Mouse (Mus musculus) myocyte (in vitro differentiated cells): ENCODE results near the gene Cog3. TPM values are rescaled to one million over a fixed set of nuclear protein-coding genes. Genes with fewer than 3 reads are reported as not detected.

Experiments
- H3K27me3 ChIP-seq: one replicate; pipeline ENCODE4 v1.6.1; 2011; ENCODE audit not compliant: control insufficient read depth, insufficient read depth, insufficient read length
- H3K36me3 ChIP-seq: one replicate; pipeline ENCODE4 v1.6.1; 2011; ENCODE audit not compliant: control insufficient read depth, insufficient read depth
- H3K4me2 ChIP-seq: one replicate; pipeline ENCODE4 v1.6.1; 2011; ENCODE audit warnings: low read depth, control low read depth
- H3K4me3 ChIP-seq: one replicate; pipeline ENCODE4 v1.5.1; 2011; ENCODE audit warnings: mild to moderate bottlenecking, control low read depth, moderate library complexity
- H3K79me2 ChIP-seq: one replicate; pipeline ENCODE4 v1.6.1; 2011; ENCODE audit not compliant: control insufficient read depth, insufficient read depth
- H3ac ChIP-seq: one replicate; pipeline ENCODE4 v1.6.1; 2011; ENCODE audit not compliant: control insufficient read depth, insufficient read length
- CEBPB ChIP-seq: IDR thresholded peaks from 2 replicates; pipeline ENCODE4 v1.6.1; 2011; ENCODE audit warnings: mild to moderate bottlenecking, moderate library complexity; ENCODE audit not compliant: poor library complexity, insufficient read depth, severe bottlenecking
- E2F4 ChIP-seq: IDR thresholded peaks from one replicate; pipeline ENCODE4 v1.6.1; 2011; ENCODE audit warnings: mild to moderate bottlenecking, control low read depth, moderate library complexity; ENCODE audit not compliant: insufficient read depth
- MAX ChIP-seq: IDR thresholded peaks from one replicate; pipeline ENCODE4 v1.6.1; 2011; ENCODE audit warnings: low read depth, mild to moderate bottlenecking, control low read depth
- MYOD1 ChIP-seq, 3 experiments: IDR thresholded peaks; one replicate each; pipeline ENCODE4 v1.6.1; 2011; ENCODE audit warnings: control low read depth in 2 of 3, low read depth in 2 of 3, mild to moderate bottlenecking in 2 of 3, moderate library complexity in 1 of 3; ENCODE audit not compliant: insufficient read length in 2 of 3, control insufficient read depth in 1 of 3
- MYOG ChIP-seq, 3 experiments: IDR thresholded peaks; one replicate each; pipeline ENCODE4 v1.6.1; 2011; ENCODE audit warnings: control low read depth in 2 of 3, low read depth in 2 of 3, mild to moderate bottlenecking in 2 of 3; ENCODE audit not compliant: insufficient read length in 2 of 3, control insufficient read depth in 1 of 3, insufficient read depth in 1 of 3
- POLR2A ChIP-seq: IDR thresholded peaks from one replicate; pipeline ENCODE4 v1.6.1; 2011; ENCODE audit warnings: low read depth, mild to moderate bottlenecking, control low read depth, moderate library complexity; ENCODE audit not compliant: insufficient read length
- POLR2AphosphoS2 ChIP-seq: IDR thresholded peaks from one replicate; pipeline ENCODE4 v1.6.1; 2011; ENCODE audit warnings: low read depth, control low read depth; ENCODE audit not compliant: insufficient read length
- REST ChIP-seq: IDR thresholded peaks from one replicate; pipeline ENCODE4 v1.6.1; 2011; ENCODE audit warnings: mild to moderate bottlenecking, control low read depth, moderate library complexity; ENCODE audit not compliant: insufficient read depth, insufficient read length
- SRF ChIP-seq: IDR thresholded peaks from one replicate; pipeline ENCODE4 v1.6.1; 2011; ENCODE audit warnings: low read depth; ENCODE audit not compliant: control insufficient read depth, insufficient read length
- TCF12 ChIP-seq: IDR thresholded peaks from one replicate; pipeline ENCODE4 v1.6.1; 2011; ENCODE audit warnings: mild to moderate bottlenecking, control low read depth; ENCODE audit not compliant: poor library complexity, insufficient read depth, severe bottlenecking
- TCF3 ChIP-seq: IDR thresholded peaks from one replicate; pipeline ENCODE4 v1.6.1; 2011; ENCODE audit warnings: low read depth, control low read depth; ENCODE audit not compliant: insufficient read length
- USF1 ChIP-seq: IDR thresholded peaks from one replicate; pipeline ENCODE4 v1.6.1; 2011; ENCODE audit warnings: low read depth, mild to moderate bottlenecking, control low read depth, moderate library complexity
- polyA plus RNA-seq: library from polyadenylated mRNA; unstranded; fragments of >200 nt; fragmentation: generic; extraction: Trizol; gene quantifications from one replicate; pipeline ENCODE4 v1.2.1, GENCODE M21; 2012; ENCODE audit warnings: missing spikeins

Cog3 gene
- polyA plus RNA-seq, 1 experiment, result 7.7 TPM

DNA sequence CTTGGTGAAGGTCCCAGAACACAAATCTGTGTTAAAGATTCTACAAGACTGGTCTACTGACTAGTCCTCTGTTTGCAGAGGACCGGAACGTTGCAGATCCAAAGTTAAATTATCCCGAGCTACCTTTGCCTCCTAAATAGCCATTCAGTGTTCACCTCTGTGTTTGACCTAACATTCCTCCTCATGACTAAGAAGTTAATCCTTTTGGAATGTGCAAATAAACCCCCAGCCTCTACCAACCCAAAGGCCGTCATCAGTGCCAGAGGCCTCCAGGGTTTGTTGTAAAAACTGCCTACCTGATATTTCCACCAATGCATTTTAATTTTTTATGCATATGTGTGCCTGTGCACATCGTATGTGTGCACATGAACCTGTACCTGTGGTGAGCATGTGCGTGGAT is 40.0 kb upstream of the Cog3 start:
- H3K27me3 ChIP-seq, result no peaks in the 10 kb centered on the region
- H3K4me3 ChIP-seq, result no peak overlapping the region
- no peaks in the 10 kb centered on the region for H3K79me2 ChIP-seq
- no peaks in the 10 kb centered on the region for H3K36me3 ChIP-seq
- no peak overlapping the region for H3ac ChIP-seq
- H3K4me2 ChIP-seq, result no peak overlapping the region
- TF ChIP-seq TCF3 (no peak), POLR2A (no peak), CEBPB (no peak), MYOD1 (IDR thresholded peaks at IDR 0.05; ENCODE audit: control insufficient read depth in 1 of 3, insufficient read length in 2 of 3, low read depth in 2 of 3) (no peak), POLR2AphosphoS2 (no peak), USF1 (no peak), MAX (no peak), E2F4 (no peak), REST (no peak), SRF (no peak), MYOG (IDR thresholded peaks at IDR 0.05; ENCODE audit: control insufficient read depth in 1 of 3, insufficient read depth in 1 of 3, insufficient read length in 2 of 3, low read depth in 2 of 3) (no peak), TCF12 (no peak)

DNA sequence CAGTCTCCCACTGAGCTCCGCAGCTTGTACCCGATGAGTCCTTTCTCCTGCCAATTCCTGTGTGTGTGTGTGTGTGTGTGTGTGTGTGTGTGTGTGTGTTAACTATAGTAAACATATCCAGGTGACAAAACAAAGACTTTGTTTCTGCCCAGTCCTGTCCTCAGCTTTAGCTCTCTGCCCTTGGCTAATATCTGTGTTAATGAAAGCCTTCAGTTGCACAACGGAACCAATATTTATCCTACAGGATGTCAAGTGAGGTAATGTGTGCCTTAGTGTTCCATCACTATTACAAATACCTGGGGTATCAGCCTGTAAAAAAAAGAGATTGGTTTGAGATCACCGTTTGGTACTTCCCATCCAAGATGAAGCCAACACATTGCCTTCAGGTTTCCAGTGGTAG is 38.8 kb upstream of the Cog3 start:
- no peak for TF ChIP-seq POLR2AphosphoS2
- TF ChIP-seq USF1, result no peak
- no peak for TF ChIP-seq CEBPB
- no peak for TF ChIP-seq REST
- TF ChIP-seq MAX, result no peak
- TF ChIP-seq MYOD1 (IDR thresholded peaks at IDR 0.05; ENCODE audit: control insufficient read depth in 1 of 3, insufficient read length in 2 of 3, low read depth in 2 of 3), result no peak
- TF ChIP-seq E2F4, result no peak
- no peak for TF ChIP-seq POLR2A
- TF ChIP-seq TCF12, result no peak
- no peak for TF ChIP-seq TCF3
- no peak for TF ChIP-seq SRF
- no peak for TF ChIP-seq MYOG (IDR thresholded peaks at IDR 0.05; ENCODE audit: control insufficient read depth in 1 of 3, insufficient read depth in 1 of 3, insufficient read length in 2 of 3, low read depth in 2 of 3)
- Histone ChIP-seq H3ac (no peak overlapping the region), H3K27me3 (no peaks in the 10 kb centered on the region), H3K4me2 (no peak overlapping the region), H3K79me2 (no peaks in the 10 kb centered on the region), H3K36me3 (no peaks in the 10 kb centered on the region), H3K4me3 (no peak overlapping the region)

DNA sequence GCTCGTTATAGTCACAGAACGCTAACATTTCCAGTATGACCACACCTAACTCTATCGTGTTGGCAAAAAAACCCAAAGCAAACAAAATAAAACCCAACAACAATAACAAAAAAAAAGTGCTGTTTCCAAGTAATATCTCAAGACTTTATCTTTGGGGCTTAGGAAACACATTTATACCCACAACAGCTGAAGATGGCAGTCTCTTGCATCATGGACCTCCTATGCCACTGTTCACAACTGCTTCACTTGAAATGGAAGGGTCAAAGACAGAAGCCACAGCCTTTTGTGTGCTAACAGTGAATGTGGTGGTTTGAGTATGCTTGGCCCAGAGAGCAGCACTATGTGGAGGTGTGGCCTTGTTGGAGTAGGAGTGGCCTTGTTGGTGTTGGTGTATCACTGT is 37.1 kb upstream of the Cog3 start:
- Histone ChIP-seq H3K27me3 (no peaks in the 10 kb centered on the region), H3K79me2 (no peaks in the 10 kb centered on the region), H3K36me3 (no peaks in the 10 kb centered on the region), H3K4me3 (no peak overlapping the region), H3ac (no peak overlapping the region), H3K4me2 (no peak overlapping the region)
- TF ChIP-seq TCF12 (no peak), CEBPB (peak; percentile 56; the same call in 1 of the 2 replicates)

DNA sequence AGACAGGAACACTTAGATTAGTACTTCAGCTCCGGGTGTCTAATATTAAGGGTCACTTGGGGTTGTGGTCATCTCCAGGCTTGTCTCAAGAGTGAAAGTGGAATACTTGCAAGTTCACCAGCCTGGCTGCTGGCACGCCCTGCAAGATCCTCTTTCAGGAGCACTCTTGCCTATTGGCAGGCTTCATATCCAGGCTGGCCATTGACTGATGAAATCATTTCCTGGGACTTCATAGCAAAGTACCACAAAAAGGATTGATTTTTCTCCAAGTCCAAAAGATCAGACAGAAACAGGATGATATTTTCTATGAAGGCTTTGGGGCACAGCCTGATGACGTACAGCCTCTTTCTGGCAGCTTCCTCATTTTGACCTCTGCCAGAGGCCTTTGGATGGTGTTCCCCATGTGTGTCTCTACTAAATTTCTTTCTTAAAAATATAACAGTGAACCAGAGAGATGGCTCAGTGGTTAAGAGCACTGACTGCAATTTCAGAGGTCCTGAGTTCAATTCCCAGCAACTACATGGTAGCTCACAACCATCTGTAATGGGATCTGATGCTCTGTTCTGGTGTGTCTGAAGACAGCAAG is 36.2 kb upstream of the Cog3 start:
- H3ac ChIP-seq, result no peak overlapping the region
- no peaks in the 10 kb centered on the region for H3K36me3 ChIP-seq
- H3K4me2 ChIP-seq, result peak overlapping the region; percentile 63
- H3K27me3 ChIP-seq, result no peaks in the 10 kb centered on the region
- peaks cover 8% of the 10 kb centered on the region for H3K79me2 ChIP-seq
- no peak for TF ChIP-seq USF1
- TF ChIP-seq TCF12, result no peak
- H3K4me3 ChIP-seq, result no peak overlapping the region

DNA sequence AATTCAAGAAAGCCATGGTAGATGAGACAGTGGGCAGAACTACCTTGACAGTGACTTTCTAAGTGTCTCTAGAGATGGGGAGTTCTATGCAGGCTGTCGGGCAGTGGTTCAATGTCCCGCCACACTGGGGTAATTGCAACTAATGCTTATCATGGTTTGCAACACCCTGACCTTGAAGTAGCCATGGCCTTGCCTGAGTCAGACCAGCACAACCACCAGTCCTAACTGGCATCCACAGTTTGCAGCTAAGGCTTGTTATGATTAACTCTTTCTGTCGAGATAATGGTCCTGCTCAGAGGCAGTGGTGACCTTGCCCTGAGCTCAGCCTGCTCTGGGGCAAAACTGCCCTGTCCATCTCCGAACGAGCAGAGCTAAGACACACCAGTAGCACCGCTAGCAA is 35.0 kb upstream of the Cog3 start:
- TF ChIP-seq E2F4, result no peak
- TF ChIP-seq USF1, result no peak
- TF ChIP-seq REST, result no peak
- TF ChIP-seq MYOD1 (IDR thresholded peaks at IDR 0.05; ENCODE audit: control insufficient read depth in 1 of 3, insufficient read length in 2 of 3, low read depth in 2 of 3), result no peak
- TF ChIP-seq POLR2AphosphoS2, result no peak
- no peak for TF ChIP-seq POLR2A
- no peak for TF ChIP-seq TCF3
- TF ChIP-seq SRF, result no peak
- TF ChIP-seq CEBPB, result no peak
- no peak for TF ChIP-seq TCF12
- no peak for TF ChIP-seq MYOG (IDR thresholded peaks at IDR 0.05; ENCODE audit: control insufficient read depth in 1 of 3, insufficient read depth in 1 of 3, insufficient read length in 2 of 3, low read depth in 2 of 3)
- TF ChIP-seq MAX, result no peak
- H3ac ChIP-seq, result no peak overlapping the region
- no peaks in the 10 kb centered on the region for H3K27me3 ChIP-seq
- H3K4me3 ChIP-seq, result no peak overlapping the region
- no peaks in the 10 kb centered on the region for H3K36me3 ChIP-seq
- H3K79me2 ChIP-seq, result peaks cover 11% of the 10 kb centered on the region
- H3K4me2 ChIP-seq, result no peak overlapping the region
